Mouse (Mus musculus) naive thymus-derived CD4-positive, alpha-beta T cell, adult 2 months (primary cell): ENCODE results near the gene Rbm44.

Source experiments
- DNase-seq: peaks from one replicate; pipeline ENCODE4 v3.0.0-alpha.2; 2011; ENCODE audit warnings: low read depth

The Rbm44 gene

DNA sequence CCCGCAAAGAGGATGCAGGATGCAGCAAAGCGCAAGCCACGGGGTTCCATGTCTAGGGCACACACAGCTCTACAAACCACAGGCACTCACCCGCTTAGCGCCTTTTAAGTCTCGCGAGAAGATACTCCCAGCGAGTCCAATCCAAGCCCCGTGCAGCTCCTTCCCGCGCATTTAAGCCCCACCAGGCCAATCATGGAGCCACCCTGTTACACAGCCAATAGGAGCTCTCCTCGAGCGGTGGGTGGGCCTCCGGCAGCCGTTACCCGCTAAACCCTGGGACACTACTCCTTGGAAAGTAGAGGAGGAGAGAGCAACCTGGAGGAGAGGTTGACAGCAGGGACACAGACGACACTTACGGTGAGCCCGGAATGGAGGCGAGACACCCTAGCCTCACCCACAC, at the start of gene Rbm44:
Gene Rbm44 (plus strand): TSS at position 277 of the 400 bp plus-strand sequence.
- peak; percentile 39 for DNase-seq

DNA sequence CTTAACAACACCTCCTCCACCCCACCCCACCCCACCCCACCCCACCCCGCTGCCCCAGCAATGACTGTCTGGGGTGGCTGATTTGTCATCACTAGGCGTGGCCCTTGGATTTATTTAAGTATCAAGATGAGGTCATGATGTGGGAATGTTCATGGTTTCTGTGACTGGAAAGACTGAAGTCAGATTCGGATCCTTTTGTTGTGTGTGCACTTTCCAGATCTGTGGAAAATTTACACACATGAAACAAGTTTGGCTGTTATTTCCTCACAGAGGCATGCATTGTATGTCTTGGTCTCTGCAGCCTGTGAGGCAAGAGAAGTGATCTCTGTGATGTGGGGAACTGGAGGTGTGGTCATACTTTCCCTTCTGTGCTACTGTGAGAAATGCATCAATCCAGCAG, 49.6 kb upstream of the Rbm44 start:
- peak; percentile 85 for DNase-seq

- DNase-seq, result no peak
These were observed 49.0 kb upstream of the Rbm44 start for GRCm38 (mm10) chr1:91095853-91096252.

DNA sequence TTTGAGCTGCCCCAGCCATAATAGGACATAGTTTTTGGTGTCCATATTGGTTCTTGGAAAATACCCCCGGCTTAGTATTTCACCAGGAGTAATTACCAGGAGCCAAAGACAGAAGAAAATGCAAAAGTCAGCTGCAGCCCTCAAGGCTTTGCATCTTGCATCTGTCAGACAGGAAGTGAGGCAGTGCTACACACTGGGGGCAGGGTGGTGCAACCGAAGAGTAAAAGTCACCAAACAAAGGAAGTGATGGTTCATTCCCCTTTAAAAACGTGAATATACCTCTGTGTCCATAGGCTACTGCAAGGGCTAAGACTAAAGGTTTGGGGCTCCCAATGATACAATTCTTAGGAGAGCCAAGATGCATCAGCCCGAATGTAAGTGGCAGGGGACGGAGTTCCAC, 48.4 kb upstream of the Rbm44 start:
- DNase-seq, result peak; percentile 67

GRCm38 (mm10) chr1:91097283-91097834, 47.5 kb upstream of the Rbm44 start:
- DNase-seq, result no peak

DNA sequence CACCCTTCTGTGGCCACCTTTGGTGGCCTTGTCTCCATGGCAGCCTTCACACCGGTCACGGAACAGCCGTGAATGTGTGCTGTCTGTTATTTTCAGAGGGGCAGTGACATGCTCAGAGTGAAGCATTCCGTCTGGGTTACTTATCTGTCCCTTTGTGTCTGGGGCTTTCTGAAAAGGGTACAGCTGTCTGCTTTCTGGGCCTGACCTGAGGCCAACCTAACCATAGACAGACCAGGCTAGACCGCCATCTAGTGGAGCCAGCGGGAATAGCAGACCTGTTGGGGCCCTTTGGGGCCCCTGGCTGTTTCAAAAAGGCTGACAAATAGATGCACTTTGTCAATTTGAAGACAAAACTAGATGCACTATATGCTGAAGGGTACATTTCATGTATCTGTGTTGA, 46.0 kb upstream of the Rbm44 start:
- DNase-seq, result peak; percentile 90

- no peak for DNase-seq
These were observed 43.0 kb upstream of the Rbm44 start for GRCm38 (mm10) chr1:91101709-91102440.

DNA sequence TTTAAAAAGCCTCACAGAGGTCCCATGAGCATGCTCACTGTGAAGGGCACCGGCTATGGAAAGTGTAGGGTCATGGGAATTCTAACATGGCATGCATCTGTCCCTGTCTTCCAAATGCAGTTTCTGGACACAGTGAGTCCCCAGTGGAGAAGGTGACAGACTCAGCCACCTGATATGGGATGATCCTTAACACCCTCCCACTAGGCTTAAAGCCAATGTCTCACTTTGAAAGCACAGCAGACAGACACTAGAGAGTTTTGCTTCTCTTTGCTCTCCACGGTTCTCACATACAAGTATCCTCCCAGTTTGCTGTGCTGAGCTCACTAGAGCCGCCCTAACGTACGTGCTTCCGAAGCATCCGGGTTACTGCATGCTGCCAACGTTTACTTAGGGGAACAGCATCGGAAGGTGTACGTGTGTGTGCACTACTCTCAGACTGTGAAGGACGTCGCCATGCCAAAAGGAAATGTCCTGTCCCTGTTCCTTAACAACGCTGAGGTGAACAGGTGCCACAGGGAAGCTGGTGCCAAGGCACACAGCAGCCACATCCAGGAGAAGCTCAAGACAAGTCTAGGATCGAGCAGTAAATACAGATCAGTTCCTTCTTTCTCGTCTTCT, 41.4 kb upstream of the Rbm44 start:
- no peak for DNase-seq

GRCm38 (mm10) chr1:91107548-91107947, 37.3 kb upstream of the Rbm44 start:
- DNase-seq, result no peak

DNA sequence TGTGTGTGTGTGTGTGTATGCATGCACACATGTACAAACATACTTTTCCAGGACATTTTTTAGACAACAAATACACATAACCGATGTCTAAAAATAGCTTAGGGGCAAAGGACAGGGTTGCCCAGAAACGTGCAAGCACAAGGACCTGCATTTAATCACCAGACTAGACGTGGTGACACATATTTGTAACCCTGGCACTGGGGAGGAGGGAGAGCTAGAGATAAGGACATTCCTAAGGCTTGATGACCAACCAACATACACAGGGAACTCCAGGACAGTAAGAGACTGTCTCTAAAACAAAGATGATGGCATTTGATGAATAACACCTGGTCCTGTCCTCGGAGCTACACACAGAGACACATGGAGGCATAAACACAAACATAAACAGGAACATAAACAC, 35.6 kb upstream of the Rbm44 start:
- DNase-seq, result no peak

- no peak for DNase-seq
These were observed 32.7 kb upstream of the Rbm44 start for GRCm38 (mm10) chr1:91112171-91112570.

GRCm38 (mm10) chr1:91112606-91113005, 32.3 kb upstream of the Rbm44 start:
- no peak for DNase-seq

- DNase-seq, result no peak
These were observed 22.8 kb upstream of the Rbm44 start for GRCm38 (mm10) chr1:91122121-91122520.

- no peak for DNase-seq
These were observed 21.9 kb upstream of the Rbm44 start for GRCm38 (mm10) chr1:91123004-91123403.

GRCm38 (mm10) chr1:91123466-91123865, 21.4 kb upstream of the Rbm44 start:
- DNase-seq, result no peak

DNA sequence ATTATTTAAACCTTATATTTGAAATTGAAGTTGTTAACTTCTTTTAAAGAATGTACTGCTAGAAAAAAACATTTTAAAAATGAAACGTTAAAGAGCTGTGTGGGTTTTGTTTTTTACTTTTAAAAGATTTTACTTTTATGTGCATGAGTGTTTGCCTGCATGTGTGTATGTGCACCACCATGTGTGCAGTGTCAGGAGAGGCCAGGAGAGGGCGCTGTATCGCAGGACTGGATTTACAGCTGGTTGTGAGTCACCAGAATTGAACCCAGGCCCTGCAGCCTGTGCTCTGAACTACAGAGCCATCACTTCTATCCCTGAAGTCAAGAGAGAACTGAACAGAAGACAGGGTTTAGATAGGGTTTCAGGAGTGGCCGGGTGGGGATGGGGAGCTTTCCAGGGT, 16.0 kb upstream of the Rbm44 start:
- DNase-seq, result peak; percentile 13

GRCm38 (mm10) chr1:91137036-91137435, 7.9 kb upstream of the Rbm44 start:
- no peak for DNase-seq

DNA sequence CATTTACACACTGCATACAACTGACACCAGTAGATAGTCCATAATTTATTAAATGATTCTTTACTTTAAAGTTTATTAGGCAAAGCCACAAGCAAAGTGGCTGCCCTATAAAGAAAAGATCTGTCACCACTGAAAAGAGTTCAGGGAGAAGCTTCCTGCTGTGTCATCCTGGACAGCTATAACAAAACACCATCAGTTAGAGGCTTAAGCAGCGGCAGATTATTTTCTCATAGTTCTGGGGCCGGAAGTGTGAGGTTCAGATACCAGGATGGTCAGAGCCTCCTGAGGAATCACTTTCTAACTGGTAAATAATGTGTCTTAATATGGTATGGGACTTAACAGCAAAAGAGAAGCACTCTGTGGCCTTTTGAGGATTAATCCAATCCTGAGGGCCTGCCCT, 6.6 kb downstream of the Rbm44 start:
- no peak for DNase-seq

GRCm38 (mm10) chr1:91166798-91167197, 21.9 kb downstream of the Rbm44 start:
- DNase-seq, result no peak

DNA sequence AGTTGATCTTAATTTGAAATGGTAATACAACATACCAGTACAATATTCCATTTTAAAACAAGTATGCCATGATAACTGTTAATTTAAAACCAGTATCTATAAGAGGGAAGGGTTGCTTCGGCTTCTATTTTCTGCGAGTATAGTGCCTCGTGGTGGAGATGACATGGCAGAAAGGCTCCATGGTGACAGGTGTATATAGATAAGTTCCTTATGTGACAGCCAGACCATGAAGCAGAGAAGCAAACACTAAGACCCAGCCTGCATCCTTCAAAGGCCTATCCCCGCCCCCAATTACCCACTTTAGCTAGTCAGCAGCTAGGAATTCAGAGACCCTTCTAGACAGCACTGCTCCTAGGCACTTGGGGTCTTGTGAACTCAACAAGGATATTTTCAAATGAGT, 24.3 kb downstream of the Rbm44 start:
- no peak for DNase-seq

- DNase-seq, result no peak
These were observed 29.9 kb downstream of the Rbm44 start for GRCm38 (mm10) chr1:91174796-91175195.

DNA sequence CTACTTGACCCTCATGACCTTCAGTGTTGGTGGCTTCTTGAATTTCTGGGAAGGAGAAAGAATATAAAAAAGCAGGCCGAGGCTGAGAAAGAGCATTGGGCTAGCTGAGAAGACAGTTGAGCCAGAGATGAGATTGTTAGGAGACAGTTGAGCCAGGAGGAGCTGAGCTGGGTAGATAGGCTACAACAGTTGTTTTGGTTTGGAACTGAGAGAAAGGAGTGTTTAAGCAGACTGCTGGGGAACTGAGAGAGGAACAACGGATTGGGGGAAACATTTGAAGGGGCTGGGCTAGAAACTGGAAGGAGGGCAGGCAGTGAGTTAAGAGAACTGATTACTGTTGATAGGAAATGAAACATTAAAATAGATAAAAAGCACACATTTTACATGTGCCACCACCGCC, 31.1 kb downstream of the Rbm44 start:
- no peak for DNase-seq

DNA sequence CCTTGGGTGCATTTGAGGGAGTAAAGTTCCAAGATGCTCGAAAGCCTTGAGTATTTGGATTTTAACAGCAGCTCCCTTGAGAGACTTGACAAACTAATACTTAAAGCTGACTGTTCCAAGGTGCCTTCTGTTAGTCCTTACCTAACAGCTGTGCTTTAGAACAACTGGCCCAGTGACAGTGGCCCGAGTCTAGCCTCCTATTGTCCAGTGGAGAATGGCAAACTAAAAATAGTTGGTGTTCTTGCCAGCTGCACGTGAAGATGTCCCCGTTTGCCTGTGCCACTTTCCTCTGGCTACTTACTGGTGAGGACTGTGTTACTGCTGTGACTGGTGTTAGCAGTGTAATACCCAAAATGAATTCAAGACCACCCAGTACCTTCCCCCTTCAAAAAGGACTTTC, 32.0 kb downstream of the Rbm44 start:
- DNase-seq, result no peak

DNA sequence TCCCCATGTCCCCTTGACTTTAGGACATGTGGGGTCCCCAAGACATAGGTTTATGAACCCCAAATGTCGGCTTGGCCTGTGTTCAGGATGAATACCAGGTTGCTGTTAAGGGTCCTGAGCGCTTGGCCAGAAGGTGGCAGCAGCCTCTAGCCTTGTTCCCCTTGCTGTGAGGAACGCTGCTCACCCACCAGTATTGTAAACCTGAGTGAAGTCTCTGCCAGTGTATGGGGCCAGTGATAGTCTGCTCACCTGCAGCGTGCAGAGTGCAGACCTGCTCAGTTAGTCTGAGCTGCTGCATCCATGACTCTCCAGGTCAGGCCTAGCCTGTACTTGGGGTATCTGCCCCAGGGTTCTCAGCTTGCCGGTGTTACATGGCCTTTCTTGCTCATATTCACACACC, 34.2 kb downstream of the Rbm44 start:
- peak; percentile 90 for DNase-seq
